Mouse (Mus musculus): ENCODE measurements around the gene Spdef. TPM values are rescaled to one million over a fixed set of nuclear protein-coding genes. Genes with fewer than 3 reads are reported as not detected.

Gene Spdef
- under 1 TPM in 1 of 2 experiments, not detected in 1; 0.26 TPM for total RNA-seq (2021)
- long read RNA-seq, experiment 1: 0 reads
- long read RNA-seq, experiment 2: 0 reads

GRCm38 (mm10) chr17:27728770-27729169, at the start of gene Spdef:
Spdef (minus strand) TSS chr17:27728955.
- no peak for DNase-seq

DNA sequence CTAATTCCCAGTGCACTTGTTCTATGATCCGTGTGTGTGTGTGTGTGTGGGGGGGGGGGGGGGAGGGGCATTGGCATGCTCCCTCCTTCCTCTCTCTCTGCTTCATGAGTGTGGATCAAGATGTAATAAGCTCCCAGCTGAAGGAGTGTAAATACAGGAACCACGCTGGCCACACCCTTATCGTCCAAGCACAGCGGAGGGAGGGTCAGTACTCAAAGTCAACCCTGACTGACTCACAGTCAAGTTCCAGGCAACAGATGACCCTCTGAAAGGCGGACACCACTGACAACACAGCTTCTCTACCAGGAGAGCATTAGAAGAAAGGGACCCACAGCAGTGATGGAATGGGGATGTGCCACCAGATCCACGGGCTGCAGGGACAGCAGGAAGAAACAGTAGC, 49.1 kb upstream of the Spdef start:
- no peak for DNase-seq

DNA sequence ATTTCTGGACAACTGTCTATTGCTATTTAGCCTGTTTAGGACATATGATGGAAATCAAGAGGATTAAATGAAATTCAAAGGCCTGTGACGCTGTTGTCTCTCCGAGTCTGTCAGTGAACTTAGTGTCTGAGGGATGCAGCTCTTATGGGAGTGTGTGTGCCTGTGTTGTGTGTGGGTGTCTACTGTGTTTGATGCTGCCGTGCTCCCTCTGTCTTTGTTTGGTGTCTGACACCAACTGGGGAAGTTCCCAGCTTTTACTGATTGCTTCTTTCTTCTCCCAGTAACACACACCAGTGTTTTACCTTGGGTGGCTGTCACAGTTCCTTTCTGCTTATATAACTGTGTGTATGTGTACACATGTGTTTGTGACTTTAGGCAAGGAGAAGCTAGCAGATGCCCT, 45.4 kb upstream of the Spdef start:
- no peak for DNase-seq

- DNase-seq: no peak
These were observed 42.9 kb upstream of the Spdef start for GRCm38 (mm10) chr17:27771616-27772015.

DNA sequence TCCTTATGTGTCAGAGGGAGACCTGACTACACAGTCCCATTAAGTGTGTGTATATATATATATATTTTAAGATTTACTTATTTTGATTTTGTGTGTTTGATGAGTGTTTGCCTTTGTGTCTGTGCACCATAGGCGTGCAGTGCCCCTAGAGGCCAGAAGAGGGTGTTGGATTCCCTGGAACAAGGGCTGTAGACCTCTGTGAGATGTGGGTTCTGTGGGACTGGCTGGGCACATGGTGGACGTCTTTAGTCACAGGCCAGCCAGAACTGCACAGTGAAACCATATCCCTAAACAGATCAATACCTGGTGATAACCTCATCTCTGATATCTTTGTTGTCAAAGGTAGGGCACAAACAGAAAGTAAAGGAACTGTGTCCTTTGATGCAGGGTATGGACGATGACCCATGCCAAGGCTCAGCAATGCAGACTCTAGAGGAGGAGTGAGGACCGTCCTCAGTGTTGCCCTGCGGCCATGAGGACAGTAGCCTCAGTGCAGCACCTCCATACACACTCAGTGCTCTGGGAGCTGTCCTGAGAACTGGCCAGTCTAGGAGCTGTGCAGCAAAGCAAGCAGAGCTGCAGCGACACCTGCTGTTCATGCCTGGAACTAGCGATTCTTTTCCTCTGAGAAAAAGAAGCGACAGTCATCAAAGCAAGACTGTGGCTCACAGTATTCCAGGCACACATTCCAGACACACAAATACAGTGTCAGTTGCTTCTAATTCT, 40.2 kb upstream of the Spdef start:
- DNase-seq: no peak

- DNase-seq: no peak
These were observed 38.8 kb upstream of the Spdef start for GRCm38 (mm10) chr17:27767543-27767942.

DNA sequence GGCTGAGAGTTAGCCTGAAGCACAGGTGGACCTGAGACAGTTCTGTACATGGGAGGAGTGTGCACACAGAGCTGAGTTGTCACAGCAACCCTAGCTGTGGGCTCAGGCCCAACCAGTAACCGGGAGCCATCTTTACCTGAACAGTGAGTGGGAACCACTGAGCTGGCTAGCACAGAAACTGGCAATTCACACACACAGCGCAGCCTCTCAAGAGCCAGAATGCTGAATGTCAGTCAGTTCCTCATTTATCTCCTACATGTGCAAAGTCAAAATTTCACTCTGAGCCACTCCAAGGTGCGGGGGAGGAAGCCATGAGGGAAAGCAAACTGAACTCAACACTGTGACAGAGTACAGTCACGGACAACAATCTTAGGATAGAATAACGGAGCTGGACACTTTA, 38.4 kb upstream of the Spdef start:
- no peak for DNase-seq

DNA sequence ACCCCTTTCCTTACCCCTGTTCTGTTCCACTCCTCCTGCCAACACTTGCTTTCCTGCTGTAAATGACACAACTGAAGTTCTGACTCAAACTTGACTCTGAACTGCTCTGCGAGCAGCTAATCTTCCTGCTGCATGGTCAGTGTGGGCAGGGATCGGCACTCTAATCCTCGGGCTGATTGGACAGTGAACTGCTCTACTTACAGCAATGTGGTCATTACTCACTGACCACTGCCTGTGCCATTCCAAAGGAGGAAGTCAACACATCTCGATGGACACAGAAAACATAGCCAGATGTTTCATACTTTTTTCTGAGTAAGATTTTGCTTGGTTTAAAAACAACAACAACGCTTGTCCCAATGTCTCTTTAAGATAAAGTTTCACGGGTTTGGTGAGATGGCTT, 36.3 kb upstream of the Spdef start:
- DNase-seq: no peak

- DNase-seq: no peak
These were observed 35.7 kb upstream of the Spdef start for GRCm38 (mm10) chr17:27764453-27764852.

- no peak for DNase-seq
These were observed 34.1 kb upstream of the Spdef start for GRCm38 (mm10) chr17:27762884-27763283.

DNA sequence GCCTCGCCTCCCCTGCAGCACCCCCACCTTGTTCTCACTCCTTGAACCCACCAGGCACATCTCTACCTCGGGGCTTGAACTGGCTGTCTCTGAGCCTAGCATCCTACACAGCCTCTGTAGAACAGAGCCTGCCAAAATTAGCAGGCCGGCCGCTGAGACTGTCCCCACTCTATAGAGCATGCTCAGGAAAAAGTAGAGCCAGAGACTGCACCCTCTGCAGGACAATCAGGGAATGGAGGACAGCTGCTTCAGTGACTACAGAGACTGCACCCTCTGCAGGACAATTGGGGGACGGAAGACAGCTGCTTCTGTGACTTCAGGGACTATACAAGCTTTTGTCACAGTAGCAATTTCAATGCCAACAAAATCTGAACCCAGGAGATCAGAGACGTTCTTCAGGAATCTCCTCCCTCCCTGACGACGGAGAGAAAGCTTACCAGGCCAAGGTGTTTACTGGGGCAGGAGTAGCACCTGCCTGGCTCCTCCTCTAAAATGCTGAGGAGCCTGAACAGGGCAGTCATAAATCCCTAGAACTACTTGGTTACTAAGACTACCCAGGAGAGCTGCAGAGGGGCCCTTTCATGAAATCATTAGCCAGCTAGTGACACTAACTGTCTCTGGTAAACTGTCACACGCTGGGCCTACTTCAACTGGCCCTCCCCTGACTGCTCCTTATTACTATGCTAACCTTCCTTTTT, 33.0 kb upstream of the Spdef start:
- peak; percentile 65 for DNase-seq

DNA sequence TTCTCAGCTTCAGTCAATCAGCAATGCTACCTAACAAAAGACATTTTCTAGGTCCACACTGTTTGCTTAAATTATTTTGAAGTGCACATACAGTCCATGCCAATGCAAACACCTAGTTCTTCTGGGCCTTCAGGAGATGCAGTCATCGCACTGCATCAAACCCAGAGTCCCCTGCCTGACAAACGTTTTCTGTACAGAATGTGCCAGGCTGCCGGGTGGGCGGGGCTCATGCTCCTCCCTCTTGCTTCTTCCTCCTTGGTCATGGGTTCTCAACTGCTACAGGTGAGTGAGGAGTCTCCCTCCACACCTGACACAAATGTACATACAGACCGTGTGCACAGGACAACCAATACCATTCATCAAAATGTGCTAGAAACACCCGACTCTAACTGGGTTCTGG, 31.4 kb upstream of the Spdef start:
- DNase-seq: no peak

GRCm38 (mm10) chr17:27751314-27752202, 22.8 kb upstream of the Spdef start:
- no peak for DNase-seq

DNA sequence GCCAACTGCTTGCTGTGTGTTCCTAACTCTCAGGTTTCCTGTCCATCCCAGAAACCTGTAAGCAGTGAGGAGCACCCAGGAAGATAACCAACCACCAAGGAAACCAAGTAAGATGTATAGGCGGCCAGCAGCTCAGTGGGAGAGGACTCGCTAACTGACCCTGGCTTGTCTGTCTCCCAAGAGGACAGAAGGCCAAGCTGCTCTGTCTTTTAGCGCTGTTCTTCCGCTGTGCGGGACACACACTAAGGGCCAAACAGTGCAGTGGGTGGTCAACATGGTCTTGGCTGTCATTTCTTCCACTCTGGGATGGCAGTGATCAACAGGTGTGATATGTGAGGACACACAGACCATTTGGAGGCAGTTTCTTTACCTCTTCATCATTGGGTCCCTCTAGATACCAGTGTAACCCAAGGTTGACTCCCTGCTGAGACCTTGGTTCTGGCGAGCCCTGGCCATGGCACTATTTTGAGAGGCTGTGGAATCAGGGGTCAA, 21.7 kb upstream of the Spdef start:
- no peak for DNase-seq

DNA sequence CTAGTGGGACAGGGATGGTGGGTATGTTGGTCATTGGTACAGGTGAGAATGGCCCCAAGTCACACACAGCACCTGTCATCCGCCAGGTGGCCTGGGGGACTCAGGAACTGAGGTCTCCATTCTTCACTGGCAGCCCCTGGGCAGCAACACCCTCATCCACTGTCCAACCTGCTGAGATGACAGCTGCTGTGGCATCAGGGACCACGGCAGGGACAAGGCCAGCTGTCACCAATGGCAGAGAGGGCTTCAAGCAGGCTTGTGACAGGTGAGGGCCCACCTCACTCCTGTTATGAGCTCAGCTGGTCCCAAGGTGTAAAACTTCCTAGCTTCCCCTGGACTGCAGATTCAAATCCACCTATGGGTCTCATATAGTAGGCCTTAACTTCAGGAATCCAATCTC, 19.4 kb upstream of the Spdef start:
- DNase-seq: no peak

DNA sequence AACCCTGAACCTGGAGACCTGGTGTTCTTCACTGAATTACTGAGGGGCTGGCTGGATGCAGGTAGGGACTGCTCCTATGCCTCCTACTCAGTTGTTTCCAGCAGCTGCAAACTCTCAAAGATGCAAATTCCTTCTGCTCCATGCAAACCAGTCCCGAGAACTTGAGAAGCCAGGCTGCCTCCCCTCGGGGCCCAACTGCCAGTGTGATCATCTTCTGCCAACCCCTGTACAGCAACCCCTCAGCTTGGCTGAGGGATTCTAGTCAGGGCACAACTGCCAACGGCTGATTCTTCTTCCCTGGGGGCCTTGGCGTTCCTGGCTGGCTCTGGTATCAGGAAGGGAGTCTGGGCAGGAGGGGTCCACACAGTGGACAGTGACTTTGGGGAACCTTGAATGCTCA, 17.7 kb upstream of the Spdef start:
- DNase-seq: no peak

DNA sequence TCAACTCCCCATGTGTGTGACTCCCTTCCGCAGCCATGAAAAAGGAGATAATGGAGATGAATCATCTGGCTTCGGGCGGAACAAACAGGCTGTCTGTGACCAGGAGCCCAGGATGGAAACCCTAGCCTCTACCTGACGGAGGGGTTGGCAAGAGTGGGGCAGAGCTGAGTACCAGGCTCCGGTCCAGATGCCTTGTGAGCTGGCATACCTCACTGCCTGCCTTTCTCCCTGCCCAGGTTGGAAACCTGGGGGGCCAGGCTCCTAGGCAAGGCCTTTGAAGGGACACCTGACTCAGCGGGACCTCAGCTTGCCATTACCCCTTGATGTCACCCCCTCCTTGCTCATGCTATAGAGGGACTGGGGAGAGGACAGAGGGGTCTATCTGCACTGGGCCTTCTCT, 12.2 kb upstream of the Spdef start:
- no peak for DNase-seq

GRCm38 (mm10) chr17:27734344-27735073, 5.8 kb upstream of the Spdef start:
- DNase-seq: no peak

GRCm38 (mm10) chr17:27732694-27733093, 3.9 kb upstream of the Spdef start:
- DNase-seq: no peak

GRCm38 (mm10) chr17:27732152-27732551, 3.4 kb upstream of the Spdef start:
- DNase-seq: no peak

DNA sequence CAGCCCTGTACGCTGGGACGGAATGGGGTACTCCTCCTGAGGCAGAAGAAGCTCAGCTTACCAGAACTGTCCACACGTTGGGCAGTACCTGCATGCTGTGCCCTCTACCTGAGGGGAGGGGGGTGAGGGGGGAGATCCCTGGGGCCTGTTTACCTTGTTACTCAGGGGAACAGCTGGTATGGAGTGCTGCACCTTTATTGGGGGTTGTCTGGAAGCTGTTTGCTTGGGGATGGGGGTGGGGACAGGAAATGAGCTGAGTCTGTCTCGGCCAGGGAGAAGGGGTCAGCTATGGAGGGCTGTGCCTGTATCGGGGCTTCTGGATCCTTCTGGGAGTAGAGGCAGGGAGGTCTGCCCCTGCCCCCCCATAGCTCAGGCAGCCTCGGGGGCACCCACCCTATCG, 2.2 kb downstream of the Spdef start:
- no peak for DNase-seq

DNA sequence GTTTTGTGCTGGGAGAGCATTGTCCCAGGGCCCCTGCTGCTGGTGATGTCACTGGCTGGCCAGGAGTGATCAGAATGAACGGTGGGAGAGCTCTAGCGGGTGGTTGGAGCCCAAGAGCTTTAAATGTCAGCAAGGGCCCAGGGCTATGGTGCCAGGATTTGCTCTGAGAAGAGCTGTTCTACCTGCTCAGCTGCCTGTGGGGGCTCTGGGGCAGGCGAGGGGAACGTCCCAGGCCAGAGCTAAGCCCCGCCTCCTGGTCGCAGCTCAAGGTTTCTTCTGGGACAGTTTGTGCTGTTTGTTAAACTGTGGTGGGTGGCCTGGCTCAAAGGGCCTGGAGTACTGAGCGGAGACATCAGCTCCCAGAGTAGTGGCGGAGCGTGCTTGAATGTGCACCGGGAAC, 3.3 kb downstream of the Spdef start:
- no peak for DNase-seq
